Comparison of ENCODE assay signal across 8 mouse cellular contexts in genomic region chr17:84626857-84627305, GRCm38 (mm10). TPM values are rescaled to one million over a fixed set of nuclear protein-coding genes. Genes with fewer than 3 reads are reported as not detected.
DNase-seq lines count a peak whose midpoint lies in the region; ATAC-seq lines count a peak whose summit lies in the region.

No protein-coding gene starts in this region.

- H3K9me3 ChIP-seq in hindbrain, embryonic 13.5 days: no peaks in the 10 kb centered on the region

- H3K36me3 ChIP-seq in hindbrain, embryonic 13.5 days: no peaks in the 10 kb centered on the region
- no peaks in the 10 kb centered on the region for H3K36me3 ChIP-seq in macrophage (ENCODE audit: inconsistent target)

- no peaks in the 10 kb centered on the region for H3K79me2 ChIP-seq in macrophage (ENCODE audit: inconsistent target)

- H3K4me1 ChIP-seq in hindbrain, embryonic 13.5 days (replicated peaks): peaks cover 6% of the 10 kb centered on the region

- H3K27me3 ChIP-seq in hindbrain, embryonic 13.5 days: no peaks in the 10 kb centered on the region

- H3K9ac ChIP-seq in hindbrain, embryonic 13.5 days: peak overlapping the region; percentile 73

- ATAC-seq in hindbrain, embryonic 13.5 days (ENCODE audit: low FRiP score): peak; percentile 69

- H3K4me3 ChIP-seq in hindbrain, embryonic 13.5 days: peak overlapping the region; percentile 60
- peak overlapping the region; percentile 30 for H3K4me3 ChIP-seq in macrophage (ENCODE audit: inconsistent target)

- WGBS in hindbrain, embryonic 13.5 days: 40% methylated on average over 9 of the region's 9 CpGs
- WGBS in macrophage (ENCODE audit: missing documents): 71% methylated on average over 9 of the region's 9 CpGs

- H3K4me2 ChIP-seq in hindbrain, embryonic 13.5 days: peak overlapping the region; percentile 57

- H3K27ac ChIP-seq in hindbrain, embryonic 13.5 days: peak overlapping the region; percentile 73; the same call in 1 of the 2 replicates
- no peak overlapping the region for H3K27ac ChIP-seq in macrophage

- peak; percentile 19 for DNase-seq in adrenal gland, postnatal 14 days
- DNase-seq in adrenal gland, postnatal 4 days (ENCODE audit: low spot score in 2 of 2): no peak
- peak; percentile 16 for DNase-seq in right cerebral cortex, postnatal 4 days
- no peak for DNase-seq in right cerebral cortex, postnatal 14 days
- no peak for DNase-seq in yolk sac, embryonic 10.5 days (ENCODE audit: low spot score)
- DNase-seq in layer of hippocampus, postnatal 14 days (ENCODE audit: low spot score in 2 of 2): no peak

RNA-seq across cellular contexts. Expression of gene Dync2li1, which starts 0.6 kb away (rescaled TPM):
- total RNA-seq in adrenal gland, postnatal 14 days (2021): 21.7 and 21.9 TPM in 2 replicates
- total RNA-seq in adrenal gland, postnatal 4 days (2021): 10 to 100 TPM; 23.2 to 28.2 TPM
- polyA plus RNA-seq in hindbrain, embryonic 13.5 days (2015; fragmentation: Nextera tagmentation; extraction: Ambion mirVana): 33.2 and 36.9 TPM in 2 replicates
- 1 to 10 TPM in 19 of 26 experiments, under 1 TPM in 2, not detected in 5; 0.37 to 5.5 (median 2.6) TPM for total RNA-seq in macrophage (2018; cell fraction: chromatin; rRNA removed)
- 1 to 10 TPM; 1.5 to 4.2 (median 2.7) TPM for total RNA-seq in macrophage (2018; cell fraction: cytosol; rRNA removed)
- total RNA-seq in macrophage (2018; cell fraction: nucleus; rRNA removed): 1 to 10 TPM in 18 of 26 experiments, under 1 TPM in 7, not detected in 1; 0.40 to 3.0 (median 1.2) TPM
- 2.6 to 4.0 TPM (median 3.8 TPM) in 3 replicates for polyA plus RNA-seq in macrophage (2018)
- 10 to 100 TPM; 21.7 to 23.5 TPM for total RNA-seq in layer of hippocampus, postnatal 14 days (2021)

RNA-seq across cellular contexts. Expression of gene Abcg8, which starts 49.2 kb away (rescaled TPM):
- total RNA-seq in adrenal gland, postnatal 14 days (2021): 0.49 and 17.1 TPM in 2 replicates
- 1 to 10 TPM in 1 of 2 experiments, under 1 TPM in 1; 0.25 to 4.5 TPM for total RNA-seq in adrenal gland, postnatal 4 days (2021)
- polyA plus RNA-seq in hindbrain, embryonic 13.5 days (2015; fragmentation: Nextera tagmentation; extraction: Ambion mirVana): 0.13 and 0.19 TPM in 2 replicates
- not detected for total RNA-seq in macrophage (2018; cell fraction: chromatin; rRNA removed)
- total RNA-seq in macrophage (2018; cell fraction: cytosol; rRNA removed): not detected
- not detected for total RNA-seq in macrophage (2018; cell fraction: nucleus; rRNA removed)
- not detected in 3 replicates for polyA plus RNA-seq in macrophage (2018)
- not detected for total RNA-seq in layer of hippocampus, postnatal 14 days (2021)

RNA-seq across cellular contexts. Expression of gene Abcg5, which starts 55.9 kb away (rescaled TPM):
- total RNA-seq in adrenal gland, postnatal 14 days (2021): 1.3 and 22.2 TPM in 2 replicates
- total RNA-seq in adrenal gland, postnatal 4 days (2021): 1 to 10 TPM in 1 of 2 experiments, under 1 TPM in 1; 0.64 to 4.5 TPM
- polyA plus RNA-seq in hindbrain, embryonic 13.5 days (2015; fragmentation: Nextera tagmentation; extraction: Ambion mirVana): 3.2 and 7.7 TPM in 2 replicates
- not detected for total RNA-seq in macrophage (2018; cell fraction: chromatin; rRNA removed)
- not detected for total RNA-seq in macrophage (2018; cell fraction: cytosol; rRNA removed)
- total RNA-seq in macrophage (2018; cell fraction: nucleus; rRNA removed): not detected
- polyA plus RNA-seq in macrophage (2018): not detected in 3 replicates
- total RNA-seq in layer of hippocampus, postnatal 14 days (2021): not detected

Comparison
In these comparisons a context has a peak if more than half of its experiments do, and no peak if none do; other contexts are left out.
1. DNase-seq: peak in adrenal gland, postnatal 14 days (single experiment) and right cerebral cortex, postnatal 4 days (single experiment); none in adrenal gland, postnatal 4 days (0 of 2), right cerebral cortex, postnatal 14 days (single experiment), yolk sac, embryonic 10.5 days (single experiment) and layer of hippocampus, postnatal 14 days (0 of 2).